Mouse (Mus musculus) forebrain, embryonic 10.5 days (tissue): ENCODE measurements around the gene Hspa14. TPM values are rescaled to one million over a fixed set of nuclear protein-coding genes. Genes with fewer than 3 reads are reported as not detected.

Experiments used
- DNase-seq: peaks from one replicate; pipeline ENCODE4 v3.0.0-alpha.2; 2017; ENCODE audit warnings: low spot score; ENCODE audit errors: extremely low spot score
- H3K27ac ChIP-seq: fragments of 300-500 bp; sonication (generic); 2 replicates; pipeline ENCODE4 v1.5.1; 2016; ENCODE audit warnings: mild to moderate bottlenecking
- H3K27me3 ChIP-seq: fragments of 300-500 bp; sonication (generic); 2 replicates; pipeline ENCODE4 v1.6.1; 2016; ENCODE audit warnings: mild to moderate bottlenecking; ENCODE audit not compliant: poor library complexity, severe bottlenecking
- H3K36me3 ChIP-seq: fragments of 300-500 bp; sonication (generic); replicated peaks from 2 replicates; pipeline ENCODE4 v1.6.1; 2016; ENCODE audit warnings: mild to moderate bottlenecking, moderate library complexity
- H3K4me1 ChIP-seq: fragments of 300-500 bp; sonication (generic); 2 replicates; pipeline ENCODE4 v1.6.1; 2016
- H3K4me3 ChIP-seq: fragments of 300-500 bp; sonication (generic); 2 replicates; pipeline ENCODE4 v1.5.1; 2016; ENCODE audit warnings: mild to moderate bottlenecking, moderate library complexity
- H3K9me3 ChIP-seq: fragments of 300-500 bp; sonication (generic); 2 replicates; pipeline ENCODE4 v1.6.1; 2016; ENCODE audit warnings: mild to moderate bottlenecking, moderate library complexity
- WGBS: fragments of 180-500 bp; shearing (Covaris S2); methylation state at CpG from one replicate; pipeline ENCODE4 v1.1.7; 2016; 5-methylcytosine and 5-hydroxymethylcytosine counted together
- polyA plus RNA-seq: library from polyadenylated mRNA; unstranded; fragments of >200 nt; fragmentation: Nextera tagmentation; extraction: Ambion mirVana; gene quantifications from 2 replicates; pipeline ENCODE4 v1.2.1, GENCODE M21; 2016

The Hspa14 gene
- polyA plus RNA-seq, 1 experiment from 2014 or later: 147 TPM

DNA sequence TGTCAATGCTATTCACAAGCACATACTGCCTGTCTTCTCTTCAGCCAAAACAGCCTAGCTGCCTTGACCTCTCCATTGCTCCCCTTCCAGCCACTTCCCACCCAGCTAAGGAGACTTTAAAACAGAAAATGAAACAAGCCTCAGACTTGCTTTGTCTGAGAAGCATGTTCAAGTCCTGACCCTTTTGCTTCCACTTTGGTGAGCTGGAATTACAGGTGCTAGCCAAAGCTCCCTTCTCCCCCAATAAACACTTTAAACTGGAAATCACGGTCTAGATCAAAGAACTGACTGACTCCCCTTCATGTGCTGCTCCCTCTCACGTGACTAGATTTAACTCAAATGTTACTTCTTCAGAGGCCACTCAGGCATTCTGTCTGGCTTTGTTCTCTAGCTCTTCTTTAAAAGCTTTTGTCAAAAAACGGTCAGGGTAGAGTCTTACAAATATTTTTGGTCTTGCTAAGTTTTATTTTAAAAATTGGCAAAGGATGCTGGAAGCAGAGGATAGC lies 36.8 kb downstream of the Hspa14 start:
- peak overlapping the region; percentile 98 for H3K27ac ChIP-seq
- H3K36me3 ChIP-seq: peaks cover 17% of the 10 kb centered on the region
- DNase-seq: no peak
- peaks cover 3% of the 10 kb centered on the region; the same call in 1 of the 2 replicates for H3K9me3 ChIP-seq
- peaks cover 19% of the 10 kb centered on the region for H3K4me1 ChIP-seq
- 70% methylated on average over 3 of the region's 3 CpGs for WGBS
- H3K27me3 ChIP-seq: no peaks in the 10 kb centered on the region
- peak overlapping the region; percentile 89; the same call in 1 of the 2 replicates for H3K4me3 ChIP-seq

DNA sequence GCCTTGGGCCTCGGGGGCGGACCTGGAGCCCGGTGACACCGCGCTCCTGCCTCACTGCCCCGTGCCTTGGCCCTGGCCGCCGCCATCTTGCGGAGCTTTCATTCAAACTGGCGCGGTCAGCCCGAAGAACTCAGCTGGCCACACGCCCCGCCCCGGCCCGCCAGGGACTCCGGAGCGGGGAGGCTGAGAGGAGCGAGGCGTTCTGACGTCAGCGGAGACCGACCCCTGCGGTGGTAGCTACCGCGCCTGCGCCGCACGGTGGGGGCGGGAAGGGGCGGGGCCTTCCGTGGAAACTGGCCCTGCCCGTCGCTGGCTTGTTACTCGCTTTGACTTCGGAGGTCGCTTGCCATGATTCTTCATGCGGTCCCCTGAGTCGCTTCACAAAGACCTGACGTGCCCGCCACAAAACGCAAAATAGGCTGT lies 37.7 kb downstream of the Hspa14 start, which contains the start of gene Suv39h2:
TSS of gene Suv39h2 (minus strand) at position 171 of the 423 bp plus-strand sequence.
- H3K4me1 ChIP-seq: peaks cover 19% of the 10 kb centered on the region
- peak within 1 kb of the TSS; percentile 89 for H3K4me3 ChIP-seq
- peaks cover 3% of the 10 kb centered on the region; the same call in 1 of the 2 replicates for H3K9me3 ChIP-seq
- WGBS: under 1% methylated on average over 42 of the region's 42 CpGs
- peak within 1 kb of the TSS; percentile 98 for H3K27ac ChIP-seq
- peaks cover 26% of the 10 kb centered on the region for H3K36me3 ChIP-seq
- no peaks in the 10 kb centered on the region for H3K27me3 ChIP-seq
- peak; percentile 97 for DNase-seq

DNA sequence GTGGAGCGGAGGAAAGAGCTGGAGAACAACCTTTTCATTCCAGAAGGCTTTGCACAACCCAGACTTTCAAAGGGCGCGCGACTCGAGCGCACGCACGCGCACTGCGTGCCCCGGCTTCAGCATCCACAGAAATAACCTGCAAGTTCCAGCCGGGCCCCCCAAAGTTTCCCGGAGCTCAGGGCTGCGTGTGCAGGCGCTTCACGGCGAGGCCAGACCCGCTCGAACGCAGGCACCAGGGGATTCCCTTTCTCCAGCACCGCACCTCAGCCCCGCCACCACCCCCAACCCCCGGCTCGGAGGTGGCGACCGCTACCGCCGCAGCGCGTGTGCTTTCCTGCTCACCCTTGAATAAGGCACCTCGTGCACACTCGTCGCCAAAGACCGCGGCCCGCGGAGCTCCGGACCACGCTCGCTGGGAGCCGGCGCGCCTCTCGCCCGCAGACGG lies 38.2 kb downstream of the Hspa14 start:
- peak; percentile 80 for DNase-seq
- peak overlapping the region; percentile 98 for H3K27ac ChIP-seq
- no peaks in the 10 kb centered on the region for H3K27me3 ChIP-seq
- peaks cover 19% of the 10 kb centered on the region for H3K4me1 ChIP-seq
- H3K36me3 ChIP-seq: peaks cover 31% of the 10 kb centered on the region
- peaks cover 3% of the 10 kb centered on the region; the same call in 1 of the 2 replicates for H3K9me3 ChIP-seq
- WGBS: 0% methylated on average over 46 of the region's 46 CpGs
- H3K4me3 ChIP-seq: peak overlapping the region; percentile 89

DNA sequence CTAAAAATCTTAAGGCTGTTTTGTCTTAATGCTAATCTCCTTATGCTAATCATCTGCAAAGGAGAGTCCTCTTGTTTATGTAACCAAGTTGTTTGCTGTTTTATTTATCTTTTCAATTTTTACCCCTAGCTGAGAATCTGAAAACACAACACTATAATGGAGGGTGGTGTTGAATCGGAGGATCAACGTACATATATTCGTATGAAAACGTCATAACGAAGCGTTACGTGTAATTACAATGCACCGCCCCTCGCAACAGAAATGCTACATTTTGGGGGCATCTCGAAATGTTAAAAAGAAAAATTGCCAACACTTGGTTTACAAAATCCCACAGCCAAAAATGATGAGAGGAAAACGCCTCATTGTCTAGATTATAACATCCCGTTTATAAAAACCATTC lies 38.7 kb downstream of the Hspa14 start:
- Histone ChIP-seq H3K4me3 (peak overlapping the region; percentile 89), H3K27ac (peak overlapping the region; percentile 98), H3K27me3 (no peaks in the 10 kb centered on the region), H3K4me1 (peaks cover 19% of the 10 kb centered on the region), H3K36me3 (peaks cover 36% of the 10 kb centered on the region), H3K9me3 (no peaks in the 10 kb centered on the region)
- WGBS: under 1% methylated on average over 12 of the region's 12 CpGs
- DNase-seq: no peak

DNA sequence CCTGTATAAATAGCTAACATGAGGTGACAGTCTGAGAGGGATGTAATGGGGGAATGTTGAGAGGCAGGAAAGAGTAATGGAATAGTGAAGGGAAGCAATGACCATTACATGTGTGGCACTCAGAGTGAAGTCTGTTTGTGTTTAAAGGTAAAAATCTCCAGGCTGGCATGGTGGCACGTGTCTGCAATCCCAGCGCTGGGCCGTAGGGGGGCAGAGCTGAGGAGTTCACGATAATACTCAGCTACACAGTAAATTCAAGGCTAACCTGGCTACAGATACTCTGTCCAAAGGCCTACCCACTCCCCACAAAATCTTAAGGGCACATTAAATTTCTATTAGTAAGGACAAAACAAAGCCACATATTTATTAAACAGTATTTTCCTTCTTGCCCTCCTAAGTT lies 56.0 kb downstream of the Hspa14 start:
- Histone ChIP-seq H3K4me3 (no peak overlapping the region), H3K27me3 (no peaks in the 10 kb centered on the region), H3K36me3 (peaks cover 97% of the 10 kb centered on the region), H3K9me3 (no peaks in the 10 kb centered on the region), H3K4me1 (no peaks in the 10 kb centered on the region), H3K27ac (no peak overlapping the region)
- DNase-seq: no peak
- 85% methylated on average over 4 of the region's 4 CpGs for WGBS

DNA sequence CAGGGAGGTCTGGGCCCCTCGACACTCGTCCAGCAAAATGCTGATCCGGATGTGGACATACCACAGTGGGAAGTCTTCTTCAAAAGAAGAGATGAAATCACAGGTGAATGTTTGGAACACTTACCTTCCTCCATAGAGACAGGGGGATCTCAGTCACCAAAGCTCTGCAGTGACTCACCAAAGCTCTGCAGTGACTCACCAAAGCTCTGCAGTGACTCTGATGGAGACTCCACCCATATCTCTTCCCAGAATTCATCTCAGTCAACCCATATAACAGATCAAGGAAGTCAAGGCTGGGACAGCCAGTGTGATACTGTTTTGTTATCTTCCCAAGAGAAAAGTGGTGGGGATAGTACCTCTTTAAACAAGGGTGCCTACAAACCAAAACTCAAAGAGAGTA lies 59.5 kb downstream of the Hspa14 start:
- WGBS: 91% methylated on average over 3 of the region's 3 CpGs
- Histone ChIP-seq H3K27ac (no peak overlapping the region), H3K36me3 (peaks cover 82% of the 10 kb centered on the region), H3K4me3 (no peak overlapping the region), H3K9me3 (no peaks in the 10 kb centered on the region), H3K27me3 (no peaks in the 10 kb centered on the region), H3K4me1 (no peaks in the 10 kb centered on the region)
- DNase-seq: no peak

DNA sequence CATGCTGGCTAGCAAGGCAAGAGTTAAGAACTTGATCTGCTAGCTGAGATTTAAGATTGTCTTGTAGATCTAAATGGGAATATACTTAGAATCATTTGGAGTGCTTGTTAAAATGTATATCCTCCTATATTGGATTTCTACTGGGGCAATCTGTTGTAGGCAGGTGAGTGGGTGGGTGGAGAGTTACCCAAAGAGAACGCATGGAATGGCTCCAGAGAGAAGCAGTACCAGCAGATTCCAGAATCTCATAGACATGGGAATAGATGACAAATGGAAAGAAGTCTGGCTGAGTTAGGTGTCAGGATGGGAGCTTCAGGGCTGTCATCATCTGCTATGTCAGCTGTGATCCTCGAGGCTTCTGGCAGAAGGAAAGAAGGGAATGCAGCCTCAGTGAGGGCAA lies 63.2 kb downstream of the Hspa14 start:
- DNase-seq: no peak
- WGBS: 80% methylated on average over 2 of the region's 2 CpGs
- Histone ChIP-seq H3K4me1 (no peaks in the 10 kb centered on the region), H3K27me3 (no peaks in the 10 kb centered on the region), H3K27ac (no peak overlapping the region), H3K9me3 (no peaks in the 10 kb centered on the region), H3K36me3 (peaks cover 52% of the 10 kb centered on the region), H3K4me3 (no peak overlapping the region)

DNA sequence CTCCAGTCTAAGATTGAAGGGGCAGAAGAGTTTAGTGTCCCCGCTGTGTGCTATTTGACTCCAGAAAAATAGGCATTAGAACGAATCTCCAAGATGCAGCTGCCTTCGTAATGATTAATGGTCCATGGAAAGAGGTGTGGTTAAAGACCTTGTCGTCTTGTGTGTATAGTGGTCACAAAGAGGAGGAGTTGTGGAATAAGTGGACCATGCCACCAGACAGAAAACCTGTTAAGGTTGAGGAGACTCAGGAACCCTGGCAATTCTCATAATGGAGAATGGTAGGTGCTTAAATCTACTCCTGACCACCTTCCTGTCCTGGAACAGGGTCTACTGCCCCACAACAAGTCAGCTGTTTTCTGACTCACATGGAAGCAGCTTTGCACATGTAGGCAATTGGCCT lies 66.6 kb downstream of the Hspa14 start:
- Histone ChIP-seq H3K27me3 (no peaks in the 10 kb centered on the region), H3K36me3 (peaks cover 33% of the 10 kb centered on the region), H3K9me3 (no peaks in the 10 kb centered on the region), H3K27ac (no peak overlapping the region), H3K4me3 (no peak overlapping the region), H3K4me1 (no peaks in the 10 kb centered on the region)
- 88% methylated on average over 4 of the region's 4 CpGs for WGBS
- DNase-seq: no peak

DNA sequence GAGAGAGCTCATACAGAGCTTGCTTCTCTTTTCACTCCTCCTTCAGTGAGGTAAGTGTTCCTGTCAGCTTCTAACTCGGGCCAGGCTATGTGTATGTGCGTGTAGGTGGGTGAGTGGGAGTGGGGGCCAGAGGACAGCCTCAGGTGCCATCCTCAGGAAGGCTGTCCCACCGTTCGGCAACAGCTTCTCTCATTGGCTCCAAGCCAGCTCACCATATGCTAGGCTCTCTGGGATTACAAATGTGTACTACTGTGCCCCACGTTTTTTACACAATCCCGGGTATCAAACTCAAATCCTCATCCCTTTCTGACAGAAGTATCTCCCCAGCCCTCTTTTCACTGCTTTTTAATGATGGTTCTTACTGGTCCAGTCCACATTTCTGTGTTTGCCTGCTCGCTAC lies 68.4 kb downstream of the Hspa14 start:
- 93% methylated on average over 7 of the region's 7 CpGs for WGBS

More for the DNA sequence above, 68.4 kb downstream of the Hspa14 start:
- H3K9me3 ChIP-seq: no peaks in the 10 kb centered on the region
- H3K4me3 ChIP-seq: no peak overlapping the region
- DNase-seq: no peak
- H3K27me3 ChIP-seq: no peaks in the 10 kb centered on the region
- H3K27ac ChIP-seq: no peak overlapping the region
- H3K4me1 ChIP-seq: no peaks in the 10 kb centered on the region
- peaks cover 21% of the 10 kb centered on the region for H3K36me3 ChIP-seq

Other genes starting within 250 kb of the Hspa14 start
- 63.6 and 64.1 TPM in 2 replicates for gene Nmt2, start 228.6 kb downstream of the Hspa14 start, polyA plus RNA-seq
- gene Rpp38, start 180.2 kb downstream of the Hspa14 start, polyA plus RNA-seq: 22.9 and 23.2 TPM in 2 replicates
- 0.32 TPM in 1 of 2 replicates, not detected in the other for gene Acbd7, start 176.6 kb downstream of the Hspa14 start, polyA plus RNA-seq
- not detected in 2 replicates for gene Olah, start 115.6 kb downstream of the Hspa14 start, polyA plus RNA-seq
- gene Meig1, start 90.2 kb downstream of the Hspa14 start, polyA plus RNA-seq: 0.30 TPM in 1 of 2 replicates, not detected in the other
- gene Dclre1c, start 88.7 kb downstream of the Hspa14 start, polyA plus RNA-seq: 7.5 and 10.2 TPM in 2 replicates
- 39.0 and 43.7 TPM in 2 replicates for gene Suv39h2, start 37.8 kb downstream of the Hspa14 start, polyA plus RNA-seq
- 8.9 and 11.1 TPM in 2 replicates for gene Gm45902, start within 50 bp of the Hspa14 start, polyA plus RNA-seq
- 0.36 and 0.50 TPM in 2 replicates for gene Cdnf, start 216 bp upstream of the Hspa14 start, polyA plus RNA-seq
- gene Fam107b, start 57.7 kb upstream of the Hspa14 start, polyA plus RNA-seq: 42.6 and 43.1 TPM in 2 replicates